Mouse (Mus musculus) thymus, adult 2 months (tissue): ENCODE results near the gene Fam222b. TPM values are rescaled to one million over a fixed set of nuclear protein-coding genes. Genes with fewer than 3 reads are reported as not detected.
"Not testable (repeated sequence)": the region's sequence is repeated elsewhere in the genome, so short reads cannot be mapped to it uniquely, and the experiment has no call there.

Experiments
- DNase-seq: peaks from one replicate; pipeline ENCODE4 v3.0.0; 2021
- H3K27ac ChIP-seq: fragments of 200-500 bp; 2 replicates; pipeline ENCODE4 v1.5.1; 2012; ENCODE audit warnings: low read length, control low read depth; ENCODE audit not compliant: control insufficient read depth, insufficient read depth
- H3K27me3 ChIP-seq: fragments of 200-500 bp; 2 replicates; pipeline ENCODE4 v1.6.1; 2012; ENCODE audit warnings: mild to moderate bottlenecking, low read length, moderate library complexity, mixed read lengths; ENCODE audit not compliant: control insufficient read depth, insufficient read depth
- H3K36me3 ChIP-seq: fragments of 200-500 bp; 2 replicates; pipeline ENCODE4 v1.6.1; 2012; ENCODE audit warnings: mild to moderate bottlenecking, low read length, moderate library complexity; ENCODE audit not compliant: control insufficient read depth, insufficient read depth
- H3K4me1 ChIP-seq: fragments of 200-500 bp; replicated peaks from 2 replicates; pipeline ENCODE4 v1.6.1; 2012; ENCODE audit warnings: low read length; ENCODE audit not compliant: control insufficient read depth, insufficient read depth
- H3K4me3 ChIP-seq: fragments of 200-500 bp; 2 replicates; pipeline ENCODE4 v1.5.1; 2012; ENCODE audit warnings: mild to moderate bottlenecking, low read length, control low read depth, moderate library complexity; ENCODE audit not compliant: control insufficient read depth, insufficient read depth
- CTCF ChIP-seq: fragments of 200-500 bp; IDR thresholded peaks from 2 replicates; pipeline ENCODE4 v1.5.1; 2012; ENCODE audit warnings: mild to moderate bottlenecking, control low read depth, low read length, moderate library complexity, borderline replicate concordance; ENCODE audit not compliant: control insufficient read depth, poor library complexity, insufficient read depth; ENCODE audit errors: extremely low read depth
- POLR2A ChIP-seq: fragments of 200-500 bp; IDR thresholded peaks from 2 replicates; pipeline ENCODE4 v1.6.1; 2012; ENCODE audit warnings: mild to moderate bottlenecking, low read length, control low read depth, moderate library complexity; ENCODE audit not compliant: control insufficient read depth, poor library complexity, insufficient read depth; ENCODE audit errors: extremely low read depth
- WGBS: fragments of 180-500 bp; shearing (Covaris S2); methylation state at CpG from one replicate; pipeline ENCODE4 v1.1.7; 2018; 5-methylcytosine and 5-hydroxymethylcytosine counted together
- polyA plus RNA-seq: library from polyadenylated mRNA; depleted of rRNA; stranded (reverse); fragments of >200 nt; gene quantifications from 2 replicates; pipeline ENCODE4 v1.2.3, GENCODE M21; 2012

The Fam222b gene
- polyA plus RNA-seq, 1 experiment = 17.6 TPM

DNA sequence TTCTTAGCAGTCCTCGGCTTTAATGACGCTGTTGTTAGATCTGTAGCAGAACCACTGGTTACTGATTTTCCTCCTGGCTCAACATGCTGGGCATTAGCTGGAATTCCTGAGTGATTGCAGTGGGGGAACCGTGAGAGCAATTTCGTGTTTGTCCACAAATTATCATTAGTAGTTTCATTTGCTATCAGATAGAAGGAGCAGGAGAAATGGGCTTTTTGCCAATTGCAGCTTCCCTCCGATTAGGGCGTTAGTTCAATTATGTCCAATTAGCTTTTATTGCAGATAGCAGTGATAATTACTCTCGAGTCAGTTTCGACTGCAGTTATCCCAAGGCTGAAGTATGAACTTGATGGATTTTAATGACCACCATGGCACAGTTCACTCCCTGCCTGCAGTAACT, 35.0 kb downstream of the Fam222b start:
- WGBS = 94% methylated on average over 8 of the region's 8 CpGs
- H3K4me3 ChIP-seq = no peak overlapping the region
- DNase-seq = no peak
- H3K4me1 ChIP-seq = peaks cover 6% of the 10 kb centered on the region
- no peak overlapping the region for H3K27ac ChIP-seq
- H3K27me3 ChIP-seq = no peaks in the 10 kb centered on the region
- TF ChIP-seq POLR2A = no peak
- no peak for TF ChIP-seq CTCF
- no peaks in the 10 kb centered on the region for H3K36me3 ChIP-seq

DNA sequence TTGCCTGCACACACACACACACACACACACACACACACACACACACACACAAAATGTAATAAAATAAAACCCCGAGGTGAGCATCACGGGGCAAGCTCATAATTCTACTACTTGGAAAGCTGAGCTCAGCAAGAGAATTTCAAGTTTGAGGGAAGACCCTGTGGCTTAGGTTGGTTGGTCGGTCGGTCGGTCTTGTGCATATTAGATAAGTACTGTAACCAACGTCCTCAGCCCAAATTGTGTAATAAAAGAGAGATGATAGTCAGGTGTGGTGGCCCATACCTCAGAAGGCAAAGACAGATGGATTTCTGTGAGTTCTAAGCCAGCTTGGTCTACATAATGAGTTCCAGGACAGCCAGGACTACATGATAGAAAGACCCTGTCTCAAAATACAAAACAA, 39.5 kb downstream of the Fam222b start:
- WGBS = 90% methylated on average over 6 of the region's 6 CpGs
- H3K4me1 ChIP-seq = no peaks in the 10 kb centered on the region
- H3K36me3 ChIP-seq = no peaks in the 10 kb centered on the region
- H3K4me3 ChIP-seq = no peak overlapping the region
- no peaks in the 10 kb centered on the region for H3K27me3 ChIP-seq
- no peak for DNase-seq
- no peak overlapping the region for H3K27ac ChIP-seq
- TF ChIP-seq POLR2A (no peak), CTCF (no peak)

DNA sequence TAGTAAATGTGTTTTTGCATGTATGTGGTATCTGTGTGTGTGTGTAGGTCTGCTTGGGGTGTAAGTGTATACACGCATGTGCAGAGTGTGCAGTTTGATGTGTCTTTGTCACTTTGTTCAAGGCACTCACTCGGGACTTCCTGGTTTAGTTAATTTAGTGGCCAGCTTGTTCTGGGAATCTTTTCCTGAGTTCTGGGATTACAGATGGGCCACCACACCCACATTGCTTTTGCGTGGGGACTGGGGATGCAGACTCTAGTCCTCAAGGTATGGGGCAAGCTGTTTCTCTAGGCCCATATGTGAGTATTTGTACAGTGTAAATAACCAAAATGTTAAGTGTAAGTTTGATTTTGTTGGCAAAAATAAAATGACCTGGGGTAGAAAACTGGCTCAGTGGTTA, 39.9 kb downstream of the Fam222b start:
- Histone ChIP-seq H3K36me3 (no peaks in the 10 kb centered on the region), H3K4me1 (no peaks in the 10 kb centered on the region), H3K27ac (no peak overlapping the region), H3K27me3 (no peaks in the 10 kb centered on the region), H3K4me3 (no peak overlapping the region)
- no peak for TF ChIP-seq CTCF
- no peak for TF ChIP-seq POLR2A
- DNase-seq = no peak
- whole genome bisulfite sequencing = 90% methylated on average over 3 of the region's 3 CpGs

DNA sequence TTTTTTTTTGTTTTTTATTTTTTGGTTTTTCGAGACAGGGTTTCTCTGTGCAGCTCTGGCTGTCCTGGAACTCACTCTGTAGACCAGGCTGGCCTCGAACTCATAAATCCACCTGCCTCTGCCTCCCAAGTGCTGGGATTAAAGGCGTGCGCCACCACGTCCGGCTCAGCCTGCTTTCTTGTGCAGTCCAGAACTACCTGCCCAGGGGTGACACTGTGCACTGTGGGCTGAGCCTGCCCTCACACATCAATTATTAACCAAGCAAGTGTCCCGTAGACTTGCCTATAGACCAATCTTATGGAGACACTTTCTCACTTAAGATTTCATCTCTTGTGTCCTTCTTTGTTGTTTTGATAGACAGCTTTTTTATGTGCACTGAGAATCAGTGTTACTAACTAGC, 40.9 kb downstream of the Fam222b start:
- H3K36me3 ChIP-seq, H3K4me1 ChIP-seq, H3K4me3 ChIP-seq, H3K27me3 ChIP-seq, H3K27ac ChIP-seq, DNase-seq: not testable (repeated sequence)
- WGBS = 93% methylated on average over 7 of the region's 7 CpGs

DNA sequence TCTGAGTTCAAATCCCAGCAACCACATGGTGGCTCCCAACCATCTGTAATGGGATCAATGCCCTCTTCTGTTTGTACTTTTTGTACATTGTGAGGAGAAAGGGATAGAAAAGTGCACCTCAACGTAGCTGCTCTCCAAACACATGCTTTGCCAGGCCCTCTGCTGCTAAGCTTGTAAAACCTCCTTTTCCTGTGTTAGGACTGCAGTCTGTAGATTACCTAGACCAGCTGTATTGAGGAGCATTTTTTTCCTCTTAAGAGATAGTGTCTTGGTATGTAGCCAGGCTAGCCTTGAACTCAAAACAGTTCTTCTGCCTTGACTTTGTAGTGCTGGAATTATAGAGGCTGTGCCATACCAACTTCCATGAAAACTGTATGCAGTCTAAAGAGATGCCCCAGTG, 41.7 kb downstream of the Fam222b start:
- Histone ChIP-seq H3K4me1 (no peaks in the 10 kb centered on the region), H3K36me3 (no peaks in the 10 kb centered on the region), H3K27ac (no peak overlapping the region), H3K27me3 (no peaks in the 10 kb centered on the region), H3K4me3 (no peak overlapping the region)
- DNase-seq = no peak
- TF ChIP-seq CTCF (no peak), POLR2A (no peak)
- WGBS = 83% methylated on average over 1 of the region's 1 CpGs

DNA sequence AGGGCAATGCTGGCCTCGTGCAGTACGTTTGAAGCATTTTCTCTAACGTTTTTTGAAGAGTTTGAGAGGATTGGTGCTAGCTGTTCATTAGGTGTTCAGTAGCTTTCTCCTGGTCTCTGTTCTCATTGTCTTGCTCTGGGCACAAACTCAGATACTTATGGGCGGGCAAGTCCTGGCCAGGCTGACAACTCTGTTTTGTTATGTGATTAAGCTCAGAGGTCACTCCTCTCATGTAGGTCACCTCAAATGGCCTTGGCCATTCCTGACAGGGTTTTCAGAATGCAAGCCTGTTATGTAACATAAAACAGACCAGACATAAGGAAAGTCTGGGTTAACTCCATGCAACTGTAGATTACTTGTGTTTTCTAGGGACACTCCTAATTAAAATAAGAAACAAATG, 43.1 kb downstream of the Fam222b start:
- TF ChIP-seq CTCF (no peak), POLR2A (no peak)
- Histone ChIP-seq H3K27ac (no peak overlapping the region), H3K4me3 (no peak overlapping the region), H3K27me3 (no peaks in the 10 kb centered on the region), H3K36me3 (no peaks in the 10 kb centered on the region), H3K4me1 (no peaks in the 10 kb centered on the region)
- DNase-seq = no peak
- WGBS = 96% methylated on average over 4 of the region's 4 CpGs

DNA sequence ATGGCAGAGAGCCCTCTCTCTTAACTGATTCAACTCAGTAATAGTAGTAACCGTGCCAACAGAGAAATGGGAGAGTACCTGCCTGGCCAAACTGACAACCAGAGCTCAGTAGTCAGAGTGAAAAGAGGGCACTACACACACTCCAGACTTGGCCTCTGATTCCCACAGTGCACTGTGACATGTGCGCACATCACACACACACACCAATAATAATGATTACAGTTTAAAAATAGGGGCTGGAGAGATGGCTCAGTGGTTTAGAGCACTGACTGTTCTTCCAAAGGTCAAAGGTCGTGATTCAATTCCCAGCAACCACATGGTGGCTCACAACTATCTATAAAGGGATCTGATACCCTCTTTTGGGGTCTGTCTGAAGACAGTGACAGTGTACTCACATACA, 43.6 kb downstream of the Fam222b start:
- DNase-seq = no peak

More for the DNA sequence above, 43.6 kb downstream of the Fam222b start:
- no peaks in the 10 kb centered on the region for H3K27me3 ChIP-seq
- WGBS = 93% methylated on average over 3 of the region's 3 CpGs
- no peaks in the 10 kb centered on the region for H3K4me1 ChIP-seq
- no peak overlapping the region for H3K27ac ChIP-seq
- TF ChIP-seq CTCF (no peak), POLR2A (no peak)
- H3K36me3 ChIP-seq = no peaks in the 10 kb centered on the region
- H3K4me3 ChIP-seq = no peak overlapping the region
